Mouse (Mus musculus) neural tube, embryonic 10.5 days (tissue): ENCODE results near the gene Tas2r126.
"Not testable (repeated sequence)": the region's sequence is repeated elsewhere in the genome, so short reads cannot be mapped to it uniquely, and the experiment has no call there.

Experiments used
- DNase-seq: peaks from one replicate; pipeline ENCODE4 v3.0.0-alpha.2; 2017; ENCODE audit warnings: low spot score; ENCODE audit errors: extremely low spot score

Gene Tas2r126

GRCm38 (mm10) chr6:42434446-42434845 is at the start of gene Tas2r126:
Tas2r126 (plus strand) TSS chr6:42434535.
- no peak for DNase-seq

GRCm38 (mm10) chr6:42385635-42386034 is 48.7 kb upstream of the Tas2r126 start:
- no peak for DNase-seq

GRCm38 (mm10) chr6:42391796-42392330 is 42.5 kb upstream of the Tas2r126 start:
- DNase-seq: no peak

- DNase-seq: no peak
Measured at GRCm38 (mm10) chr6:42395960-42396809, 38.1 kb upstream of the Tas2r126 start.

GRCm38 (mm10) chr6:42397041-42397657 is 37.2 kb upstream of the Tas2r126 start:
- no peak for DNase-seq

- DNase-seq: no peak
Measured at GRCm38 (mm10) chr6:42398285-42398684, 36.0 kb upstream of the Tas2r126 start.

- DNase-seq: no peak
Measured at GRCm38 (mm10) chr6:42398998-42399397, 35.3 kb upstream of the Tas2r126 start.

- no peak for DNase-seq
Measured at GRCm38 (mm10) chr6:42399938-42400337, 34.4 kb upstream of the Tas2r126 start, which contains the start of gene Tas2r143. Tas2r143 (plus strand) TSS chr6:42400238.

GRCm38 (mm10) chr6:42405134-42405533 is 29.2 kb upstream of the Tas2r126 start, which contains the start of gene Tas2r135:
Tas2r135 (plus strand) TSS chr6:42405434.
- no peak for DNase-seq

- DNase-seq: no peak
Measured at GRCm38 (mm10) chr6:42419443-42419842, 14.9 kb upstream of the Tas2r126 start.

- DNase-seq: no peak
Measured at GRCm38 (mm10) chr6:42421439-42421838, 12.9 kb upstream of the Tas2r126 start.

- DNase-seq: no peak
Measured at GRCm38 (mm10) chr6:42424472-42424871, 9.9 kb upstream of the Tas2r126 start.

GRCm38 (mm10) chr6:42426337-42426736 is 8.0 kb upstream of the Tas2r126 start:
- no peak for DNase-seq

- no peak for DNase-seq
Measured at GRCm38 (mm10) chr6:42433554-42433953, 781 bp upstream of the Tas2r126 start.

- no peak for DNase-seq
Measured at GRCm38 (mm10) chr6:42435490-42435889, 1.2 kb downstream of the Tas2r126 start.

- DNase-seq: no peak
Measured at GRCm38 (mm10) chr6:42441395-42441794, 7.1 kb downstream of the Tas2r126 start.

- DNase-seq: no peak
Measured at GRCm38 (mm10) chr6:42444491-42444890, 10.2 kb downstream of the Tas2r126 start.

GRCm38 (mm10) chr6:42447381-42447780 is 13.0 kb downstream of the Tas2r126 start:
- no peak for DNase-seq

- DNase-seq: no peak
Measured at GRCm38 (mm10) chr6:42465096-42465495, 30.8 kb downstream of the Tas2r126 start, which contains the start of gene Olfr458. Olfr458 (minus strand) TSS chr6:42465196.

GRCm38 (mm10) chr6:42470542-42470941 is 36.2 kb downstream of the Tas2r126 start:
- no peak for DNase-seq

GRCm38 (mm10) chr6:42471298-42471697 is 37.0 kb downstream of the Tas2r126 start:
- DNase-seq: not testable (repeated sequence)

GRCm38 (mm10) chr6:42476235-42476634 is 41.9 kb downstream of the Tas2r126 start, which contains the start of gene Olfr457:
Olfr457 (minus strand) TSS chr6:42476335.
- DNase-seq: no peak
